Mouse (Mus musculus): ENCODE results near the gene Olfr1284.
"Not testable (repeated sequence)": the region's sequence is repeated elsewhere in the genome, so short reads cannot be mapped to it uniquely, and the experiment has no call there.

Gene Olfr1284

DNA sequence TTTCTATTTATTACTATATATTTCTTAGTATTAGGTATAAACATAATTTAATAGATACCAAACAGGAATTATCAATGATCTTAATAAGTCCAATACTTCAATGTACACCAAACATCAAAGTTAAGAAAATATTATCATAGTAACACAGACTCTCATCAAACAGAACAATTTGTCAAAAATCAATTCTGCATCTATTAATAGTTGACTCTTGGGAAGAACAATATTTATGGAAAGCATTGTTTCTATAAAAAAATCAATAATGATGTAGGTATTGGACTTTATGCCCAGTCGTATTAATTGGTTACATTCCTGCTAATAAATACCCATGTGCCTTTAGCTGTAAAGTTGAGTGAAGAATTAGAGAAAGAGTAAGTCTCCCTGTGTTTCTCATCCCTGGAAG lies at the start of gene Olfr1284:
Olfr1284 (plus strand) TSS at position 301 of the 400 bp plus-strand sequence.
- DNase-seq (ENCODE audit: low spot score in 2 of 2): no peak

DNA sequence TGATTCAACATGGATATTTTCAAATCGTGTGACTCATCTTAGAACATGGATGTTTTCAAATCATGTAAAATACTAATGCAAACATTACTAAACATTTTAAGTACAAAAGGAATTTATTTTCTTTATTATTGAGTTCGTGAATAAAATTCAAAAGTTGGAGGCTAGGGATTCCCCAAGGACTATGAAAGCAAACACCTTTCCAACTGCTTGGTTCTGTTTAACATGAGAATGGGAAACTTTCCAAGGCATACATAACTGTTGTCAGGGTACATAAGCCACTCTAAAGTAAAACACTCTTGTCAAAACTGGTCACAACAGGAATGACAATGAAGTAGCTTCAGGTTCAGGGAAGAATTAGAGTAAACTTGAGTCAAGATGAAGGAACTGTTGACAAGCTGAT lies 49.1 kb upstream of the Olfr1284 start, which contains the start of gene Olfr1281:
Olfr1281 (plus strand) TSS at position 301 of the 400 bp plus-strand sequence.
- DNase-seq (ENCODE audit: low spot score in 2 of 2): no peak

DNA sequence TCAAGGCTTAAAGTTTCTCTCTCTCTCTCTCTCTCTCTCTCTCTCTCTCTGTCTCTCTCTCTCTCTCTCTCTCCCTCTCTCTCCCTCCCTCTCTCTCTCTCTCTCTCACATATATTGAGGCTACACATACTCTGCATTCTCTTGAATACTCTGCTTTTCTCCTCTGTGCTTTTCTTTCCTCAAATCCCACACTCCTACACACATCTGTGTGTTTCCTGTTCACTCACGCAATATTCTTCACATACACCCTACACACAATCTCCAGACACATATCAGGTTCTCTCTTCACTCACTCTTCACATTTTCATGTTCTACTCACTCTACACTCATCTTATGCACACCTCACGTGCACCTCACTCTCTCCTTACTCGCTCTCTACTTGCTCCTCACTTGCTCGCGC lies 41.6 kb upstream of the Olfr1284 start:
- not testable (repeated sequence) for DNase-seq (ENCODE audit: low spot score in 2 of 2)

DNA sequence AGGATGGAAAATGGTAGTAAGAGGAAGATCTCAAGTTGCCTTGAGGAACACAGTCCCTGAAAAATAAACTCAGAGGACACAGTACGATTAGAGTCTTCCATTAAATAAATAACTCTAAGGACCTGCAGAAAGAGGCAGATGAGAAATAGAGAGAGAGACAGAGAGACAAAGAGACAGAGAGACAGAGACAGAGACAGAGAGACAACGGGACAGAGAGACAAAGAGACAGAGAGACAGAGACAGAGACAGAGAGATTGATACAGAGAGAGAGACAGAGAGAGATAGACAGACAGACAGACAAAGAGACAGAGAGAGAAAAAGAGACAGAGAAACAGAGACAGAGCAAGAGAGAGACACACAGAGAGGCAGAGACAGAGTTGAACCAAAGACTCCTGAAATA lies 39.3 kb upstream of the Olfr1284 start, which contains the start of gene Olfr1282:
Olfr1282 (minus strand) TSS at position 101 of the 400 bp plus-strand sequence.
- no peak for DNase-seq (ENCODE audit: low spot score in 2 of 2)

DNA sequence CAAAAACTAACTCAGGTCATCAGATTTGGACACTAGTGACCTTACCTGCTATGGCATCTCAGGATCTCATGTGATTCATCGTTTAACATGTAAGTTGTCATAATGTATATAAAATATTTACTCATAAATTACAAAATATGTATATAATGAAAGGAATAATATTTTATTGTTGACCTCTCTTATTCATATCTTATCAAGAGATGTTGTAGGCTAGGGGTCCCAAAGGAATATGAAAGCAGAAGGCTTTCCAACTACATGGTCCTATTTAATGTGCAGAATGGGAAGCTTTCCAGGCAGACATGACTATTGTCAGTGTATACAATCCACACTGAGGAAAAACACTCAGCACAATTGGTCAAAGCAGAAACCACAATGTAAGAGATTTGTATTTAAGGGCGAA lies 8.8 kb upstream of the Olfr1284 start, which contains the start of gene Olfr1283:
Olfr1283 (plus strand) TSS at position 301 of the 400 bp plus-strand sequence.
- no peak for DNase-seq (ENCODE audit: low spot score in 2 of 2)

DNA sequence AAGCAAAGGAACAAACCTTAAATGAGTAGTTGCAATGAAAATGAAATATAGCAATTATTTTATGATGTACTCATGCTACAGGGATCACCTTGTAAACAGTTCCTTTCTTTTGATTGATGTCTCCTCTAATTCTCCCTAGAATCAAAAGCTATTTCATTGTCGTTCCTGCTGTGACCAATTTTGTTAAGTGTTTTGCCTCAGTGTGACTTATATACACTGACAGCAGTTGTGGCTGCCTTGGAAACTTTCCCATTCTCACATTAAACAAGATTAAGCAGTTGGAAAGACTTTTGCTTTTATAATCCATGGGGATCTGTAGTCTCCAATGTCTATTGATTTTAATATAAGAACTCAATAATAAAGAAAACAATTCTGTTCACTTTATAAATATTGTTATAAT lies 47.6 kb downstream of the Olfr1284 start, which contains the start of gene Olfr1286:
Olfr1286 (minus strand) TSS at position 185 of the 400 bp plus-strand sequence.
- no peak for DNase-seq (ENCODE audit: low spot score in 2 of 2)
